Mouse (Mus musculus) thymus, postnatal 10 days (tissue): Measurements from ENCODE around the gene Jup.
"Not testable (repeated sequence)": the region's sequence is repeated elsewhere in the genome, so short reads cannot be mapped to it uniquely, and the experiment has no call there.

Experiments
- DNase-seq, 2 experiments: peaks; one replicate each; pipeline ENCODE4 v3.0.0; 2021; ENCODE audit warnings: low spot score in 2 of 2

Gene Jup

GRCm38 (mm10) chr11:100357408-100357807 lies 40.2 kb downstream of the Jup start:
- no peak for DNase-seq

GRCm38 (mm10) chr11:100356819-100357211 lies 40.7 kb downstream of the Jup start:
- DNase-seq: no peak

DNA sequence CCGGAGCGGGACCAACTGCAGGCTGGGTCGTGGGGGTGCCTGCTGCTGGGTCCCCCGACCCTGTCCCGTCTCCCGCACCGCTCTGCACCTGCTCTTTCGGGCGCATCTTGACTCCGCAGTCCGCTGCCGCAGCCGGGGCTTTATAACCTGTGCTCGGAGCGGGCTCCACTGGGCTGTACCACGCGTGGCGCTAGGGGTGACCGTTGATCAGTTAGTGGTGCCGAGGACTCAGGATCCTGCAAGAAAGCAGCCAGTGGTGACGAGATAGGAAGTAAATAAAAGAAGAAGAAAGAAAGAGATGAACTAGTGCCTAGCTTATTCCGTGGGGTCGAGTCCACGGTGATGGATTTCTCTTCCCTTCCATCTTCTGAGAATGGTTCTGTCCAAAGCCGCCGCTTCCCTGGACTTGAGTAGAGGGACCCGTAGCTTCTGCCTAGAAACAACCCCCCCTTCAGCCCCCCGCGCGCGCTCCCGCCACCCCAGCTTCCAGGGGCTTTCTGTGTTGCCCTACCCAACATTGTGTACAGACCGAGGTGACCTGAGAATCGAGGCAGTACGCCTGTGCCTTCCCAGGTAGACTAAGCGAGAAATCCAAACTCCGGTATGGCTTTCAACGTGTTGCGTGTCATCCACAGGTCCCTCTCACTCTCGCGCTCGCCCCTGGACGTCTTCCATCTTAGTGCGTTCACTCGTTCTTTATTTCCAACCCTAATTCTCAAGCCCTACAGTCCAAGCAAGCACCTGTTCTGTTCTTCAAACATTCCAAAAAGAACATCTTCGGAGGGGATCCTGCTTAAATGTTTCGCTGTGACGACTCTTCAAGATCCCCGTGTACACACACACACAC lies 41.4 kb downstream of the Jup start, which contains the start of gene Hap1:
TSS of gene Hap1 (minus strand) at position 157 of the 847 bp plus-strand sequence.
- peak; percentile 20 to 47 for DNase-seq

DNA sequence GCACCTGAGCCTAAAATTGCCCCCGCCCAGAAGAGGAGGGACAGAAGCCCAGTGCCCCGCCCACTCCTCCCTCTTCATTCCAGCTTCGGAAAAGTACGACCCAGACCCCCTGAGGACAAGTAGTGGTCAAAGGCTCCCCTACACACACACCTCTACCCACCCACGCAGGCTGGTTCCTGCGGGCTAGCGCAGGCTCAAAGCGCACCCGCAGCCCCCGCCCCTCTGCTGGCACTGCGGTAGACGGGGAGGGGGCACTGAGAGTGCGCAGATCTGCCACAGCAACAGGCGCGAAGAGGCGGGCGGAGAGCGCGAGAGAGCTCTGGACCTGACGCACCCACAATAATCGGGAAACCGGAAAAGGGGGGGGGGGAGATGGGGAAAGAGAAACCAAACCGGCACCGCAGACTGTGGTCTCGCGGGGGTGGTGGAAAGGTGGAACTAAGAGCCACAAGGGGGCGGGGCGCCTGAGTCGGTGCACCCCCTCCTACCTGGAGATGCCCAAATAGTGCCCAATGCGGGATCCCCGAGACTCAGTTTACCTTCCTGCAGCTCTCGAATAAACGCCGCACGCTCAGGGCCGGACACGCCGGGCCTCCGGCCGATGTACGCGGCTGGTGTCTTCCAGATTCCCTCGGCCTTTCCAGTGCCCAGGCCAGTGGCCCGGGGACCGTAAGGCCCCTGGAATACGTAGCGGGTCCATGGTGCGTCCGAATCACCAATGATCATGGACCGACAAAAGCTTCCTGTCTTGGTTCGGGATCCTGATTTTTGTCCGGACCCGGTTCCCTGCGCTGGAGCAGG lies 42.2 kb downstream of the Jup start:
- peak; percentile 49 to 56 for DNase-seq

DNA sequence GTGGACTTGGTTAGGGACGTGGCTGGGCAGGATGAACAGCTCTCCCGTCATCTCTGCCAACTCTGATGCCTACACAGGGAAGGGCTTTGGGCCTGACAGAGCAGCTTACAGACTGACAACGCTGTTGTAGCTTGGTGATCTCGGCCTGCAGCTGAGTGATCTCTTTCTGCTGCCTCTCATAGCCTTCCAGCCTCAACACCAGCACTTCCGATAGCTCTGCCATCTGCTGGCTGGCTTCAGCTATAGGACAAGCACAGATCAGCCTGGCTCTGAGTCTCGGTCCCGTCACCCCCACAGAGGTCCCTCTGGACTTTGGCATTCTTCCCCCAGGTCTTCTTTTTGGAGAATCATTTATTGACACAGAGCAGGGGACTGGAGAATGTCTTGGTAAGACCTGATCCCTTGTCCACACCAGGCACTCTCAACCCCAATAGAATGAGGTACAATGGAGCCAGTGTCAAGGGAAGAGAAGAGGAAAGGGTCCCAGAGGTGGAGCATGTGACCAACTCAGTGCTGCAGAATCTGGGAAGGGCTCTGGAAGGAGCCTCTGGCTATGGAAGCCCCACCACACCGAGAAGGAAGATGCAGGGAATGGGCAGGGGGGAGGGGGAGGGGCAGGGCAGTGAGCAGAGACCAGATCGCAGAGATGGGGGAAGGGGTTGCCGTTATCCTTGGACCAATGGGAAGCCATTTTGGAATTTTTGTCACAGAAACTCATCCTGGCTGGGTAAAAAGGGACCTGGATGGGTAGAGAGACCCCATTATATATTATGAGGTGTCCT lies 45.3 kb downstream of the Jup start:
- no peak for DNase-seq

- DNase-seq: no peak
Measured at GRCm38 (mm10) chr11:100344269-100344668, 53.3 kb downstream of the Jup start.

- no peak for DNase-seq
Measured at GRCm38 (mm10) chr11:100335731-100336130, 61.8 kb downstream of the Jup start.

DNA sequence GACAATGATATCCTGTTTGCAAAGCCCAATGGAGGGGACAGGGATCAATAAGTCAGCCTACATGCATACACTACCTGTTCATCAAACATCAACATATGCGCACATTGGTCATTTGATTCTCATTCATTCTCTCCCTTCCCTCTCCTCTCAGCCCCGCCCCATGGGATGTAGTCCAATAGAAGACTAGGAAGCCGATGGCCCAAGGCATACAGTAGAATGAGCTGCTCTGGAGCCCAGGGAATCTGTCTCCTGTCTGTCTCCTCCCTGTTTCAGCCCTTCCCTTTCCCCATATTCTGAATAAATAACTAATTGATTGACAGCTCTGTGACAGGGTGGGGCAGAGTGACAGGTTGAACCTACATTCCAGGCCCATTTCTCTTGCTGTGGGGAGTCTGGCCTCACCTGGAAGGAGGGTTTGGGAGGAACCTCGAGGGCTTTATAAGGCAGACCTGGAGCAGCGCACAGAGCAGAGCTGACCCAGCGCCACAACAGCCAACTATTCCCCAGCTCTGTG lies 63.6 kb downstream of the Jup start, which contains the start of gene Gast:
TSS of gene Gast (plus strand) at position 464 of the 514 bp plus-strand sequence.
- DNase-seq: no peak

DNA sequence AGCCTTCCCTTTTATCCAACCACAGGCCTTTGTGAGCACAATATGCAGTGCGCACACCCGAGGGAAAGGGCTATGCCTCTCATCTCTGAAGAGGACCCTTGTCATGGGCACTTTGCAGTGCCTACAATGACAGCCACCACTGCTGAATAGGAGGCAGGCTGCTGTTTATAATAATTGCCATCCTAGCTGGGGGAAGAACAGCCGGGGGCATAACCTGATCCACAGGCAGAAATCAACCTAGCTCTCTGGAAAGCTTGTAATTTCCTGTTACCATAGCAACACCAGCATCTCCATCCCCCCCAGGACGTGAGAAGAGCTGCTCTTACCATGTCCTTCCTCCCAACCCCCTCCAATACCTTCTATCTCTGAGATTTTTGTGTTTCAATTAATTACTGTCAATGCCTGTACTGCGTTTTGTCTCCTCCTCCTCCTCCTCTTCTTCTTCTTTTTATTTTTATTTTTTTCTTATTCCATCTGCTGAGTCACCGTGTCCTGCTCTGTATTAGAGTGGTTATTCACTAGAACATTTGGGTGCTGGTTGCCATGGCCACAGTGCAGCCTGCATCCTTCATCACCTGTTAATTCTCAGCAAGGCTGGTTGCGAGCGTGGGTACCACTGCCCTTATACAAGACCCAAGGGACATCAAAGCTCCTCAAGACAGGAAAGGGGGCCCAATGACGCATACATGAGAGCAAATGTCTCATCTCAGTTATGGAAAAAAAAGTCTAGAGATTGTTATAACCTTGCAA lies 64.6 kb downstream of the Jup start:
- no peak for DNase-seq

DNA sequence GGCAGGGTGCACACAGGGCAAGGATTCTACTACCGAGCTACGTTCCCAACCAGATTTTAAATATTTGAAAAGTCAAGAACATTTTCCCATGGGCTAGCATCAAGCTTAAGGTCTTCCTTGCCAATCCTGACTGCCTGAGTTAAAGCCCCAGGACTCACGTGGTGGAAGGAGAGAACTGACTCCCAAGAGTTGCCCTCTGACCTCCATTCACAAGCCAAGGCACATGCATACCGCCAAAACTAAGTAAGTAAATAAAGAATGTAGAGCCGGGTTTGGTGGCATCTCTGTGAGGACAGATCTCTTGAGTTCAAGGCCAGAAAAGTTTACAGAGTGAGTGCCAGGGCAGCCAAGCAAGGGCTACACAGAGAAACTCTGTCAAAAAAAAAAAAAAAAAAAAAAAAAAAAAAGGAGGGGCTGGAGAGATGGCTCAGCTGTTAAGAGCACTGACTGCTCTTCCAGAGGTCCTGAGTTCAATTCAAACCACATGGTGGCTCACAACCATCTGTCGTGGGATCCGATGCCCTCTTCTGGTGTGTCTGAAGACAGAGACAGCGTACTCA lies 66.7 kb downstream of the Jup start:
- not testable (repeated sequence) for DNase-seq

- DNase-seq: no peak
Measured at GRCm38 (mm10) chr11:100330235-100330634, 67.3 kb downstream of the Jup start.

GRCm38 (mm10) chr11:100327761-100328160 lies 69.8 kb downstream of the Jup start:
- DNase-seq: no peak

DNA sequence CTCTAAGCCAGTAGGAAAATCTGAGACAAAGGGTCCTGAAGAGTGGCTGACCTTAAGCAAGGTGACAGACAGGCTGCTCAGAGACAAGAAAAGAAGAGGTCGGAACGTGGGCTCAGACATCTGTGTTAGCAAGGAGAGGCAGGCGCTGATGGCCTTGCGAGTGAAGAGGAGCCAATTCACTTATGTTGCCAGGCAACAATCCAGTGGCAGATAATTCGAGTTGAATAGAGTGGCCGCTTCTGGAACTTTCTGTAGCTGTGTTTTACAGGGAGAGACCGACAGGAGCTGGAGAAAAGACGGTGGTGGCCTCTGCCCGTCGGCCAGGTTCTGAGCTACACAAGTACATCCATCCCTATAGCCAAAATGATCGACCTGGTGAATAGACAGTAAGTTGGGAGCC lies 70.2 kb downstream of the Jup start:
- DNase-seq: no peak

DNA sequence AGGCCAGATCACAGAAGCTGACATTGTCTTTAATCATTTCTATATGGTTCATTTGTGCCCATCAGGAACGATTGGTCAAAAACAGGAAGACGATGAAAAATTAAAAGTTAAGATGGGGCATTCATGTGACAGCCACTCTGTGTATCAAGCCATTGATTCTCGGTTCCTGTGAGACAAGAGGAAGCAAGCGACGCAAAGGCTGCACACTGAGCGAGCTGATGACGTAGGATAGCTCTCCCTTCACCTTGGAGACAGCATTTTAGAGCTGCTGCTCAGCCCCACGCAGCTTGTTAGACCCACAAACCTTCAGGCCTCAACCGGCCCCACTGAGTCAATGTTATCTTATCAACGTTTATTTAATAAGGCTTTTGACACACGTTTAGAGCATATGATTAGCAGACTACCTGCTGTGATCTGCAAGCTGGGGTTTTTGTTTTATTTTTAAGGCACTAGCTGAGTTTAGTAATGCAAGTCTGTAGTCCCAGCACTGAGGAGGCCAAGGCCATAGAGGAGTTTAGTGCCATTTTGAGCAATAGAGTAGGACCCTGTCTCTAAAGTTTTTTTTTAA lies 72.4 kb downstream of the Jup start:
- DNase-seq: no peak

DNA sequence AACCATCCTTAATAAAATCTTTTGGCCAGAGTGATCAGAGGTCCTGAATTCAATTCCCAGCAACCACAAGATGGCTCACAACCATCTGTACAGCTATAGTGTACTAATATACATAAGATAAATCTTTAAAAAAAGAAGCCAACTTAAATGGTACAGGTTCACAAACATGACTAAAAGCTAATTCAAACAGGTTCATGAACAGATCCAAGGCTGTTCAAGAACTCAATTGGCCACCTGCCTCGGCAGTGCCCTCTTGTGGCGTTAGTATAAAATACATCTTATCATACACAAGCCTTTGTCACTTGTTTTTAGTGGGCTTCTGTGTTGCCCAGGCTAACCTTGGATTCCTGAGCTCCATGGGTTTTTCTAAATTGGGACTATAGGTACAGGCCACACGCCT lies 74.0 kb downstream of the Jup start:
- DNase-seq: peak; percentile 41 to 66

- DNase-seq: no peak
Measured at GRCm38 (mm10) chr11:100322591-100323258, 74.8 kb downstream of the Jup start.

DNA sequence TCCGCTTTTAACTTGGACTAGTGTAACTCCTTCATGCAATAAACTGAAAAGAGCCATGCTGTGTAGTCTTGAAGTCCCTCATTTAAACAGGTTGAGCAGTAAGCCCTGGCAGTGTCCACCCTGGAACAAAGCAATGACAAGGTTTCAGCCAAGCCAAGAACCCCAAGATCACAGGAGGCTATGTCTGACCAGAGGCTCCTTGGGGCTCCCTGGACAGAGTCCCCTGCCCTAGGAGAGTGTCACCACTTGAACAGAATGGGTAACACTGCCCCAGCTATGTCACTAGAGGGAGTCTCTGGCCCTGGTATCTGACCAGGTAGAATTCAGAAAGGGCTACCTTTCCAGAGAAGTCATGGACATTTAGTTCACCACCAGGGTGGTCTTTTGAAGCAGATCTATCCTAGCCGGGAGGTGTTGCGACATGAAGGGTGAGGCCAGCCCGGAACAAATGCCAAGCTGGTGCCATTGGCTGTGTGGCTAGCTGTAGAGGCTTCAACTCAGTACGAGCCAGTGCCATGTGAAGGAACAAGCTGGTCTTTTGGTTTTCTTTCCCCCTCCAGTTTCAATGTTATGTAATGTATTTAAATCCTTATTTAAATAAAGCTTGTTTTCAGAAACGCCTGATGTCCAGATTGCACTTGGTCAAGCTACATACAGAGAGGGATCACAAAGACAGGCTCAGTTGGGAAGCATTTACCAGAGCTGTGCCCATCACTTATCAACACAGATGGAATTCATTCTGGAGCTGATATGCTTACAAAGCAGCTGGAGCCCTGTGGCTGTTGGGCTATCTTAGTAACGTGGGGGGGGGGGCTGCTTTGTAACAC lies 75.9 kb downstream of the Jup start:
- not testable (repeated sequence) for DNase-seq

GRCm38 (mm10) chr11:100320701-100321410 lies 76.7 kb downstream of the Jup start:
- not testable (repeated sequence) for DNase-seq
